Comparison of ENCODE assay signal across 14 mouse cellular contexts in the genomic region with DNA sequence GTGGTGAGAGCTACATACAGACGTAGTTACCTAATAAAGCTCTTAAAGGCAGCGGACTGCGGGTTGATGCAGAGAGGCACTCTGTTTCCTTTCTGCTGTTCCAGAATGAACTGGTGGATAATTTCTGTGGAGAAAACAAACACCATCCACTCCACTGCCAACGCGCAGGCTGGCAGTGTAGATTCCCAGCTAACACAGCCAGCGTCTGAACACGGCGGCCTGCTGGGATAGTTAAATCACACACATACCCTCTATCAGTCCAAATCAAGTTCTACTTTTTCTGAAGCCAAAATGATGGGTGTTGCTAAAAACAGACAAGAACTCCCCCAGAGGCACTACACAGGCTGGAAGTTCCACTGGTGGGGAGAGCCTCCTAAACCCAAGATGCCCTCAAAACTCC. TPM values are rescaled to one million over a fixed set of nuclear protein-coding genes. Genes with fewer than 3 reads are reported as not detected.
A peak's percentile ranks its signal among the peaks of the same experiment; 100 is the strongest.
DNase-seq lines count a peak whose midpoint lies in the region.
"Had no signal": no experiment of that assay in that cellular context is flagged by ENCODE, and none has a peak within 500 bp of the region (broad histone marks: within the 10 kb centered on the region; RNA-seq: fewer than 3 reads in every experiment).

No protein-coding gene starts in this region.

- intact Hi-C loops in left cerebral cortex, postnatal 14 days (cut with DNase I), result no loop called here
- intact Hi-C loops in left cerebral cortex, postnatal 4 days (cut with DNase I), result no loop called here

- DNase-seq in left cerebral cortex, postnatal 14 days (ENCODE audit: low spot score in 2 of 2), result peak; percentile 41 to 49
- DNase-seq in left cerebral cortex, postnatal 4 days, result no peak
- DNase-seq in layer of hippocampus, adult 18-20 months (ENCODE audit: low spot score in 2 of 2), result peak; percentile 56 to 82
- peak; percentile 46 to 65 for DNase-seq in layer of hippocampus, postnatal 14 days (ENCODE audit: low spot score in 2 of 2)
- peak; percentile 40 for DNase-seq in telencephalon, adult 2 months (ENCODE audit: low read depth, low spot score)
- DNase-seq in cerebellum, postnatal 25 days, result no peak
- no peak for DNase-seq in spleen, postnatal 10 days (ENCODE audit: low spot score in 2 of 2)
- DNase-seq: adrenal gland, adult 8-10 months; cerebellum, adult 18-20 months; gastrocnemius, postnatal 25 days; heart, postnatal 36 days; kidney, adult 18-20 months; thymus, adult 2 months; thymus, postnatal 4 days had no signal

RNA-seq across cellular contexts. Expression of a gene that starts 20.9 kb away (rescaled TPM):
- total RNA-seq in left cerebral cortex, postnatal 14 days (2021), result 10 to 100 TPM; 22.2 to 24.0 TPM
- total RNA-seq in left cerebral cortex, postnatal 4 days (2021), result 10 to 100 TPM; 26.5 to 31.1 TPM
- total RNA-seq in layer of hippocampus, adult 18-20 months (2021), result 10 to 100 TPM; 11.7 to 14.6 TPM
- total RNA-seq in layer of hippocampus, postnatal 14 days (2021), result 10 to 100 TPM; 13.3 to 19.0 TPM

RNA-seq across cellular contexts. Expression of a gene that starts 35.3 kb away (rescaled TPM):
- total RNA-seq in left cerebral cortex, postnatal 14 days (2021), result 10 to 100 TPM; 83.0 to 87.6 TPM
- total RNA-seq in left cerebral cortex, postnatal 4 days (2021), result 10 to 100 TPM; 54.6 to 59.7 TPM
- 10 to 100 TPM; 73.8 to 78.2 TPM for total RNA-seq in layer of hippocampus, adult 18-20 months (2021)
- 10 to 100 TPM; 73.7 to 79.8 TPM for total RNA-seq in layer of hippocampus, postnatal 14 days (2021)

RNA-seq across cellular contexts. Expression of a gene that starts 35.3 kb away (rescaled TPM):
- total RNA-seq in left cerebral cortex, postnatal 14 days (2021), result 10 to 100 TPM; 42.8 to 46.0 TPM
- total RNA-seq in left cerebral cortex, postnatal 4 days (2021), result 10 to 100 TPM; 54.5 to 59.7 TPM
- total RNA-seq in layer of hippocampus, adult 18-20 months (2021), result 10 to 100 TPM; 29.1 to 29.8 TPM
- total RNA-seq in layer of hippocampus, postnatal 14 days (2021), result 10 to 100 TPM; 38.1 to 40.9 TPM

RNA-seq across cellular contexts. Expression of a gene that starts 59.4 kb away (rescaled TPM):
- 100 to 1,000 TPM; 115 to 119 TPM for total RNA-seq in left cerebral cortex, postnatal 14 days (2021)
- total RNA-seq in left cerebral cortex, postnatal 4 days (2021), result 100 to 1,000 TPM; 113 to 118 TPM
- 100 to 1,000 TPM; 118 to 119 TPM for total RNA-seq in layer of hippocampus, adult 18-20 months (2021)
- 100 to 1,000 TPM; 118 to 120 TPM for total RNA-seq in layer of hippocampus, postnatal 14 days (2021)

RNA-seq across cellular contexts. Expression of a gene that starts 59.5 kb away (rescaled TPM):
- 10 to 100 TPM; 37.1 to 44.2 TPM for total RNA-seq in left cerebral cortex, postnatal 14 days (2021)
- 10 to 100 TPM; 35.6 to 35.7 TPM for total RNA-seq in left cerebral cortex, postnatal 4 days (2021)
- total RNA-seq in layer of hippocampus, adult 18-20 months (2021), result 10 to 100 TPM; 44.8 to 47.1 TPM
- 10 to 100 TPM; 36.0 to 40.7 TPM for total RNA-seq in layer of hippocampus, postnatal 14 days (2021)

Comparison
In these comparisons a context has a peak if more than half of its experiments do, and no peak if none do; other contexts are left out.
1. DNase-seq: peak in left cerebral cortex, postnatal 14 days (2 of 2), layer of hippocampus, adult 18-20 months (2 of 2), layer of hippocampus, postnatal 14 days (2 of 2) and telencephalon, adult 2 months (single experiment); none in left cerebral cortex, postnatal 4 days (single experiment), cerebellum, postnatal 25 days (0 of 2) and spleen, postnatal 10 days (0 of 2).